Mouse (Mus musculus) bone marrow, adult 2 months (tissue): ENCODE data around the gene Zfp326. TPM values are rescaled to one million over a fixed set of nuclear protein-coding genes. Genes with fewer than 3 reads are reported as not detected.
"Not testable (repeated sequence)": the region's sequence is repeated elsewhere in the genome, so short reads cannot be mapped to it uniquely, and the experiment has no call there.

ENCODE experiments used
- H3K27ac ChIP-seq: fragments of 200-500 bp; 2 replicates; pipeline ENCODE4 v1.5.1; 2012; ENCODE audit warnings: low read depth, mild to moderate bottlenecking, control low read depth, inconsistent platforms, low read length; ENCODE audit not compliant: control insufficient read depth, poor library complexity, insufficient read depth
- H3K4me1 ChIP-seq: fragments of 200-500 bp; 2 replicates; pipeline ENCODE4 v1.6.1; 2011; ENCODE audit warnings: low read length; ENCODE audit not compliant: control insufficient read depth, insufficient read depth
- H3K4me3 ChIP-seq: fragments of 200-500 bp; replicated peaks from 2 replicates; pipeline ENCODE3; 2011; ENCODE audit warnings: mild to moderate bottlenecking, low read depth, low read length, control low read depth; ENCODE audit not compliant: control insufficient read depth
- CTCF ChIP-seq: fragments of 200-500 bp; IDR thresholded peaks from 2 replicates; pipeline ENCODE4 v1.5.1; 2011; ENCODE audit warnings: low read length, control low read depth; ENCODE audit not compliant: control insufficient read depth, insufficient read depth
- POLR2A ChIP-seq: fragments of 200-500 bp; IDR thresholded peaks from 2 replicates; pipeline ENCODE4 v1.6.1; 2011; ENCODE audit warnings: low read depth, mild to moderate bottlenecking, control low read depth, low read length, borderline replicate concordance; ENCODE audit not compliant: control insufficient read depth
- WGBS: fragments of 180-500 bp; shearing (Covaris S2); methylation state at CpG from one replicate; pipeline ENCODE4 v1.1.7; 2018; 5-methylcytosine and 5-hydroxymethylcytosine counted together
- polyA plus RNA-seq: library from polyadenylated mRNA; stranded (reverse); fragments of >200 nt; gene quantifications from 2 replicates; pipeline ENCODE4 v1.2.4, GENCODE M21; 2011; ENCODE audit warnings: low replicate concordance; ENCODE audit not compliant: missing spikeins, insufficient read depth, insufficient read length

The Zfp326 gene
- polyA plus RNA-seq, 1 experiment: 21.6 TPM

DNA sequence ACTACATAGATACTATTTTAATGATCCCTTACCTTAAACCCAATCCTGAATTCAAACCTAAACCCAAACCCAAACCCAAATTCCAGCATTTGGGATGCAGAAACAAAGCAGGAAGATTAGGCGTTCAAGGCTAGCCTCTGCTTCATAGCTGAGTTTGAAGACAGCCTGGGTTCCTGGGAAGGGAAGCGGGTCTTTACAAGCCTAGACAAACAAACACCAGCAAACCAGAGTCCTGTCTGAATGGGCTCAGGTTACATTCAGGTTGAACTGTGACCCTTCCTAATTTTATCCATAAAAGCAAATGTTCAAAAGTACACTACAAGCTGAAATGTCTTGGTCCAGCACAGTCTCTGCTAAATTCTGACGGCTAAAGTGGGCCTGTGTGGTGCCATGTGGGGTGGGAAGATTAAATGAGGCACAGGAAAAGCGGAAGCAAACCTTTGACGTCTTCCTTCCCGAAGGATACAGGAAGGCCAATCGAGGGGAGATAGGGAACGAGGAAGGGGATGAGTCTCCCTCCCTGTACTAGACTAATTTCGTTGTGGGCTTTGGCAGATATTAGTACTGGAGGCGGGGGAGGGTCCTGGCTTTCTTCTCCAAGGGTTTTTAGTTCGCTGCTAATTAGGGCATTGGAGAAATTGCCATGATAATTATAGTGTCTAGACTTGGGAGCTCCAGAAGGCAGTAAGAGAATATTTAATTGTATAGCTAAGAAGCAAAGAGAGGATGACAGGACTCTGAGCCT is 16.5 kb upstream of the Zfp326 start:
- Histone ChIP-seq H3K4me3 (no peak overlapping the region), H3K27ac (no peak overlapping the region), H3K4me1 (no peaks in the 10 kb centered on the region; the same call in 1 of the 2 replicates)
- TF ChIP-seq CTCF (no peak), POLR2A (no peak)
- WGBS: 69% methylated on average over 11 of the region's 11 CpGs

DNA sequence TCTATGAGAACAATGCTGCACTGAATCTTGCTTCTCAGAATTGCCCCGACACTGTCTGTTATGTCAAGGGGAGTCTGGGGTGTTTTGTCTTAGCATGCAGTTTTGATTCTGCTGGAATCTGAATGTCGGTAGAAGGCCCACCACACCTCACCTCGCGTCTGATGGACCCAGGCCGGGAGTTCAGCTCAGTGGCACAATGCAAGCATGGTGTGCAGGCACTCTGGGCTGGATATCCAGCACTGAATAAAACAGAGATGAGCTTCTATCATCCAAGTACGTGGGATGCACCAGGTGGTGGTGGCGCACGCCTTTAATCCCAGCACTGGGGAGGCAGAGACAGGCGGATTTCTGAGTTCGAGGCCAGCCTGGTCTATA is 15.9 kb upstream of the Zfp326 start:
- no peak overlapping the region for H3K4me3 ChIP-seq
- no peaks in the 10 kb centered on the region; the same call in 1 of the 2 replicates for H3K4me1 ChIP-seq
- WGBS: 82% methylated on average over 10 of the region's 10 CpGs
- TF ChIP-seq CTCF: no peak
- no peak for TF ChIP-seq POLR2A
- no peak overlapping the region for H3K27ac ChIP-seq

DNA sequence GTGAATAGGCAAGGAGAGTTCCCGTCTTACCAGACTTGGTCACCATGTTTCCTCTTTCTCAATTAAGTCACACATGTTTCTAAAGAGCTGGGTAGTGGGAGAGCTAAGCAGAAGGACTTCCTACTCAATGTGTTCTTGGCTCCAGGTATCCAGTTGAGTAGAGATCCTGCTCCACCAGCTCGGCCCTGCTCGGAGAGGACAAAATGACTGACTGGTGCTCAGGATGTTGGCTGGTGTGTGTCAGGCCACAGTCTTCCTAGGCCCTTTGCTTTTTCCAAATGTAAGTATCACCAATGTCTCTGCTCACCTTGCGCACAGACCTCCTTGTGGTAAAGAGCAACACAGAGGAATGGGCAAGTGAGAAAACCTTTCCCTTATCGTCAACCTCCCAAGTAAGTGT is 14.7 kb upstream of the Zfp326 start:
- Histone ChIP-seq H3K4me1 (no peaks in the 10 kb centered on the region; the same call in 1 of the 2 replicates), H3K27ac (no peak overlapping the region), H3K4me3 (no peak overlapping the region)
- TF ChIP-seq CTCF (no peak), POLR2A (no peak)
- WGBS: 77% methylated on average over 5 of the region's 5 CpGs

DNA sequence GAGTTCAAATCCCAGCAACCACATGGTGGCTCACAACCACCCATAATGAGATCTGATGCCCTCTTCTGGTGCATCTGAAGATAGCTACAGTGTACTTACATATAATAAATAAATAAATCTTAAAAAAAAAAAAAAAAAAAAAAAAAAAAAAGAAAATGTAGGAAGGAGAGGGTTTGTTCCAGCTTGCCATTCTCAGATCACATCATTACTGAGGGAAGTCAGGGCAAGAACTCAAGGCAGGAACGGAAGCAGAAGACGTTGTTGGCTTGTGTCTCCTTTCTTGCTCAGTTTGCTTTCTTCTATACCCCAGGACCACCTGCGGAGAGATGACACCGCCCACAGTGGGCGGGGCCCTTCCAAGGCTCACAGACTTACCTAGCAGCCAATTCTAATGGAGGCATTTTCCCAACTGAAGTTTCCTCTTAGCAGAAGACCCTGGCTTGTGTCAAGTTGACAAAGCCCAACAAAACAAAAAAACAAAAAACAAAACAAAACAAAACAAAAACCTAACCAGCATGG is 11.2 kb upstream of the Zfp326 start:
- WGBS: 78% methylated on average over 5 of the region's 5 CpGs
- not testable (repeated sequence) for H3K4me3 ChIP-seq, H3K27ac ChIP-seq, H3K4me1 ChIP-seq

DNA sequence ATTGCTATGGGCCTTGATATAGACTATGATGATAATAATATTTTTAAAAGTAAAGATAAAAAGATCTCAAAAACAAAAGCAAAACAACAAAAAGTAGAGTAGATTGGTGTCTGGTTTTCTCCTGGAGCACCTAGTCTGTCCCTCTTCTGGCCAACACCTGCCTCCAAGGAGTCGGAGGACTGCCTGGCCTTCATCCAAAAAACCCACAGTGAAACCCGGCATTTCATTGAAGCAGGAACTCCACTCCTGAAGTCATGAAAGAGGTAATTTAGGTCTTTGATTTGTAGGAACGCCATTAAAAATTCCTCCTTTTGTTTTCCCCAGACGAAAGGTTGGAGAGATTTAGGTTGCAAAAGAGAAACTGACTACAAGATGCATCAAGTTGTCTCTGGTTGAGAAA is 8.9 kb upstream of the Zfp326 start:
- Histone ChIP-seq H3K4me3 (no peak overlapping the region), H3K4me1 (no peaks in the 10 kb centered on the region; the same call in 1 of the 2 replicates), H3K27ac (no peak overlapping the region)
- TF ChIP-seq CTCF (no peak), POLR2A (no peak)
- WGBS: 38% methylated on average over 4 of the region's 4 CpGs

DNA sequence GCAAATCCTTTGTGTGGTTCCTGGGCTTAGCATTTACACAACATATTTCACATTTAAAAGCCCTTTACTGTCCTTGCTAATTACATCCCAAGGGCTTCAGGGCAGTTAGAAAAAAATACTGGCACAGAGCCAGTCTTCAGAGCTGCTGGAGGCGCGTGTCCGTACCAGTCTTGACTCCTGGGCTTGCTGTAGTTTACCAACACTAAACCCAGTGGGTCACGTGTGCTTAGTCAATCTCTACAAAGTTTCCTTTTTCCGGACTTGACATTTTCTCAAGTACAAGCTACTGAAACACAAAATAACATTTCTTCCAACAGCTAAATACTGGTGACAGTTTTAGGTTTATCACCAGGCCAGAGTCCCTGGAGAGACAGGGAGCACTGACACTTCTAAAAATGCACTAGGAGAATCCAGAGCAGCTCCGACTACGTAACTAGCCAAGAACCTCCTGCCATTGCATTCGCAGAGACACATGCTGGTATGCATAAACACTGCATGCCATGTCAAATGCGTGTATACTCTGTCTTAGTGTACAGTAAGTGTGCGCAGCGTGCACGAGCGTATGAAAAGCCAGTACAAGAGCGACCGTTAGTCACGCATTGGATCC is 8.4 kb upstream of the Zfp326 start:
- Histone ChIP-seq H3K4me1 (no peaks in the 10 kb centered on the region; the same call in 1 of the 2 replicates), H3K27ac (no peak overlapping the region), H3K4me3 (no peak overlapping the region)
- WGBS: 75% methylated on average over 16 of the region's 16 CpGs
- no peak for TF ChIP-seq CTCF
- TF ChIP-seq POLR2A: no peak

DNA sequence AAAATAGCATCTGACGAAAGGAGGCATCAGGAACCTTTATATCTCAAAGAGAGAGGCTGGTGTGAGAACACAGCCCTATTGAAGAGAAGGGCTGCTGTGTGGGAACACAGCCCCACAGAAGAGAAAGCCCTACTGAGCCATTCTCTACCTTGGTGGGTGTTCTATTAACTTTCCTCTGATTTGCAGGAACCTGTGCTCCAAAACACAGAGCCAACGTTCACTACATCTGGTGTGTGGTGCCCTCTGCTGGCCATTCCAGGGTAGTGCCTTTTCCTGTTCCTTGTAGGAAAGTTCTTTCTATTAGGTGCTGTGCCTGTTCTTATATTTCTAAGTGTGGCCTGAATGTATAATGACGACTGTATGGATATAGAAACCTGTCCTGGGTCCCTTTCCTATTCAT is 7.8 kb upstream of the Zfp326 start:
- Histone ChIP-seq H3K4me1 (no peaks in the 10 kb centered on the region; the same call in 1 of the 2 replicates), H3K4me3 (no peak overlapping the region), H3K27ac (no peak overlapping the region)
- 29% methylated on average over 3 of the region's 3 CpGs for WGBS
- TF ChIP-seq CTCF (peak; percentile 92), POLR2A (no peak)

DNA sequence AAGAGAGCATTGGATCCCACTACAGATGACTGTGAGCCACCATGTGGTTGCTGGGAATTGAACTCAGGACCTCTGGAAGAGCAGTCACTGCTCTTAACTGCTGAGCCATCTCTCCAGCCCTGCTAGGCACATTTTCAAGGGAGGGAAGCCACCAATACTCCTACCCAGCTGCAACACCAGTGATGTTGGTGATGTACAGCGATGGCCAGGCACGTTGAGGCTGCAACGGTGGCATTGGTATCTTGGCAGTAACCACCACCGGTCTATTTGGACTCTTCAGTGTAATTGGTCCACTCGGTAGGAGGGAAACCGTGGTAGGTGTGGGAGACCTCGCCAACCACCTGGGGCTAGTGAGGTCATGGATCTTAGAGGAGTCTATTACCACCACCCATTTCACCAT is 6.6 kb upstream of the Zfp326 start:
- no peaks in the 10 kb centered on the region; the same call in 1 of the 2 replicates for H3K4me1 ChIP-seq
- no peak overlapping the region for H3K4me3 ChIP-seq
- 88% methylated on average over 7 of the region's 7 CpGs for WGBS
- H3K27ac ChIP-seq: no peak overlapping the region
- TF ChIP-seq CTCF (no peak), POLR2A (no peak)

DNA sequence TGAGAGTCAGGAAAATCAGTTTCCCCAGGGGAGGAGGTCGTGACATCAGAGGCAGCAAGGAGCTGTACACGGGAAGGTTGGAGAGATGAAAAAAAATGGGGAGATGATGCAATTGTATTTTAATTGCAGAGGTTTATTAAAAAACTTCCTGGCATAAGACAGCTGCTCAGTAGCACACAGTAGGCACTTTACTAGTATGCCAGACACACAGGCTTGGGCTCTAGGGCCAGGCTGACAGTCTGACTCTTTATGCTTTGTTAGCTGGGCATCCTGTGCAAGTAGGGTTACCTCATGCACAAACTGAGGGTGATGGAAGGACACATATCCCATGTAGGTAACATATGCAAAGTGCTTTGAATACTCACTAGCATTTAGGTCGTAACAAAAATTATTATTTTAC is 5.2 kb upstream of the Zfp326 start:
- Histone ChIP-seq H3K4me3 (no peak overlapping the region), H3K4me1 (no peaks in the 10 kb centered on the region; the same call in 1 of the 2 replicates), H3K27ac (no peak overlapping the region)
- TF ChIP-seq CTCF (no peak), POLR2A (no peak)
- 59% methylated on average over 3 of the region's 3 CpGs for WGBS

DNA sequence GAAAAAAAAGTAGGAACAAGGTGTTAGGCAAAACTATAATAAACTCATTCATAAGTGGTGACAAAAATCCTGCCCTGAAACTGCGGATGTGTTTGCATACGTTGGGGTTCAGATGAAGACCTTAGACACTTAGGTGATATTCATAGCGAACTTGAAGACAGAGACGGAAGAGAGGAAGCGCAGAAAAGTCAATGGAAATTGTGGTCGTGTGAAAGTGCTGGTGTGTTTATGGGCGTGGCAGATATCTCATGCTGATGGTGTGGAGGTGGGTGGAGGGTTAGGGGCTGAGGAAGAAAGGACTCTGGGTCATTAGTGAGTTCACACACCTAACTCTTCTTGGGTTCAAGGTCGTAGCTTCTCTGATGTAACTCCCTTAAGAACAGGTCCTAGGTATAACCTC is 4.2 kb upstream of the Zfp326 start:
- no peaks in the 10 kb centered on the region; the same call in 1 of the 2 replicates for H3K4me1 ChIP-seq
- WGBS: 66% methylated on average over 8 of the region's 8 CpGs
- TF ChIP-seq CTCF: no peak
- no peak for TF ChIP-seq POLR2A
- H3K4me3 ChIP-seq: no peak overlapping the region
- no peak overlapping the region for H3K27ac ChIP-seq
